Mouse (Mus musculus) limb, embryonic 14.5 days (tissue): ENCODE results near the gene Efcab9. TPM values are rescaled to one million over a fixed set of nuclear protein-coding genes. Genes with fewer than 3 reads are reported as not detected.

ENCODE experiments used
- ATAC-seq: fragments of 200-750 bp; cut with Nextera tagmentation; 2 replicates; pipeline ENCODE4 v1.8.0; 2017; ENCODE audit warnings: low read depth, moderate number of reproducible peaks, moderate TSS enrichment; ENCODE audit not compliant: low FRiP score
- DNase-seq: peaks from one replicate; pipeline ENCODE4 v3.0.0-alpha.2; 2015; ENCODE audit warnings: low spot score
- H3K27ac ChIP-seq: fragments of 300-500 bp; sonication (generic); replicated peaks from 2 replicates; pipeline ENCODE4 v1.5.1; 2014; ENCODE audit warnings: low read depth, mild to moderate bottlenecking, low read length, moderate library complexity, mixed read lengths
- H3K27me3 ChIP-seq: fragments of 300-500 bp; sonication (generic); 2 replicates; pipeline ENCODE4 v1.6.1; 2014; ENCODE audit warnings: low read length, mixed read lengths; ENCODE audit not compliant: control insufficient read depth, insufficient read depth
- H3K36me3 ChIP-seq: fragments of 300-500 bp; sonication (generic); 2 replicates; pipeline ENCODE4 v1.6.1; 2014; ENCODE audit warnings: mild to moderate bottlenecking, low read length, moderate library complexity, mixed read lengths; ENCODE audit not compliant: control insufficient read depth, insufficient read depth
- H3K4me1 ChIP-seq: fragments of 300-500 bp; sonication (generic); 2 replicates; pipeline ENCODE4 v1.6.1; 2014; ENCODE audit warnings: antibody characterized with exemption, low read length, mixed read lengths; ENCODE audit not compliant: control insufficient read depth, insufficient read depth
- H3K4me2 ChIP-seq: fragments of 300-500 bp; sonication (generic); replicated peaks from 2 replicates; pipeline ENCODE4 v1.6.1; 2014; ENCODE audit warnings: low read depth, mild to moderate bottlenecking, low read length, moderate library complexity; ENCODE audit not compliant: severe bottlenecking
- H3K4me3 ChIP-seq: fragments of 300-500 bp; sonication (generic); replicated peaks from 2 replicates; pipeline ENCODE4 v1.5.1; 2014; ENCODE audit warnings: low read length
- H3K9ac ChIP-seq: fragments of 300-500 bp; sonication (generic); 2 replicates; pipeline ENCODE4 v1.6.1; 2014; ENCODE audit warnings: mild to moderate bottlenecking, low read depth, low read length, moderate library complexity; ENCODE audit not compliant: severe bottlenecking
- H3K9me3 ChIP-seq: fragments of 300-500 bp; sonication (generic); 2 replicates; pipeline ENCODE4 v1.6.1; 2016; ENCODE audit warnings: low read length; ENCODE audit not compliant: control insufficient read depth
- POLR2A ChIP-seq: fragments of 200-500 bp; IDR thresholded peaks from 2 replicates; pipeline ENCODE4 v1.8.0; 2012; ENCODE audit warnings: inconsistent platforms, mild to moderate bottlenecking, moderate library complexity, borderline replicate concordance; ENCODE audit not compliant: insufficient read depth, insufficient read length; ENCODE audit errors: extremely low read depth
- WGBS: fragments of 180-500 bp; shearing (Covaris S2); extraction: QIAGEN DNeasy Blood & Tissue Kit; methylation state at CpG from one replicate; pipeline ENCODE4 v1.1.7; 2014; 5-methylcytosine and 5-hydroxymethylcytosine counted together
- polyA plus RNA-seq, 2 experiments: library from polyadenylated mRNA; depleted of rRNA in 1 of 2; stranded (reverse) in 1 of 2; unstranded in 1 of 2; fragments of >200 nt; fragmentation: Nextera tagmentation in 1 of 2; extraction: Ambion mirVana in 1 of 2; gene quantifications; 2 replicates each; pipeline versions ENCODE4 v1.2.1 to v1.2.3; 2012 to 2014

Efcab9 gene
- polyA plus RNA-seq, 2 experiments, result 0.11 TPM; not detected in 1

- Histone ChIP-seq H3K4me1 (no peaks in the 10 kb centered on the region), H3K27ac (no peak overlapping the region), H3K9ac (no peak overlapping the region), H3K36me3 (peaks cover 20% of the 10 kb centered on the region), H3K4me3 (no peak overlapping the region), H3K9me3 (no peaks in the 10 kb centered on the region), H3K4me2 (no peak overlapping the region), H3K27me3 (no peaks in the 10 kb centered on the region)
- WGBS, result 82% methylated on average over 11 of the region's 11 CpGs
- TF ChIP-seq POLR2A, result no peak
- DNase-seq (no peak), ATAC-seq (no peak)
Observed at GRCm38 (mm10) chr11:32524122-32524920, 7.6 kb downstream of the Efcab9 start.

GRCm38 (mm10) chr11:32521246-32521645, 10.6 kb downstream of the Efcab9 start:
- no peak for TF ChIP-seq POLR2A
- Histone ChIP-seq H3K9ac (no peak overlapping the region), H3K9me3 (no peaks in the 10 kb centered on the region), H3K4me1 (no peaks in the 10 kb centered on the region), H3K27ac (no peak overlapping the region), H3K4me3 (no peak overlapping the region), H3K36me3 (peaks cover 38% of the 10 kb centered on the region), H3K4me2 (no peak overlapping the region), H3K27me3 (no peaks in the 10 kb centered on the region)
- WGBS, result 68% methylated on average over 2 of the region's 2 CpGs
- ATAC-seq (no peak), DNase-seq (no peak)

GRCm38 (mm10) chr11:32519354-32519753, 12.5 kb downstream of the Efcab9 start:
- 94% methylated on average over 1 of the region's 1 CpGs for whole genome bisulfite sequencing
- no peaks in the 10 kb centered on the region for H3K27me3 ChIP-seq
- no peak overlapping the region for H3K4me3 ChIP-seq
- no peak overlapping the region for H3K9ac ChIP-seq
- H3K4me2 ChIP-seq, result no peak overlapping the region
- ATAC-seq (no peak), DNase-seq (no peak)
- no peaks in the 10 kb centered on the region for H3K4me1 ChIP-seq
- no peak overlapping the region for H3K27ac ChIP-seq
- no peaks in the 10 kb centered on the region for H3K9me3 ChIP-seq
- TF ChIP-seq POLR2A, result no peak
- H3K36me3 ChIP-seq, result peaks cover 40% of the 10 kb centered on the region

- H3K27ac ChIP-seq, result no peak overlapping the region
- H3K9me3 ChIP-seq, result no peaks in the 10 kb centered on the region
- no peak overlapping the region for H3K4me3 ChIP-seq
- ATAC-seq (no peak), DNase-seq (no peak)
- WGBS, result 88% methylated on average over 4 of the region's 4 CpGs
- H3K27me3 ChIP-seq, result no peaks in the 10 kb centered on the region
- peaks cover 40% of the 10 kb centered on the region for H3K36me3 ChIP-seq
- no peak overlapping the region for H3K4me2 ChIP-seq
- H3K9ac ChIP-seq, result no peak overlapping the region
- TF ChIP-seq POLR2A, result no peak
- no peaks in the 10 kb centered on the region for H3K4me1 ChIP-seq
Observed at GRCm38 (mm10) chr11:32518770-32519169, 13.1 kb downstream of the Efcab9 start.

GRCm38 (mm10) chr11:32516916-32517712, 14.8 kb downstream of the Efcab9 start:
- Histone ChIP-seq H3K36me3 (peaks cover 36% of the 10 kb centered on the region), H3K4me2 (no peak overlapping the region), H3K9ac (no peak overlapping the region), H3K27me3 (no peaks in the 10 kb centered on the region), H3K9me3 (no peaks in the 10 kb centered on the region), H3K4me3 (no peak overlapping the region), H3K4me1 (no peaks in the 10 kb centered on the region), H3K27ac (no peak overlapping the region)
- 84% methylated on average over 8 of the region's 8 CpGs for WGBS
- TF ChIP-seq POLR2A, result no peak
- no peak for DNase-seq
- no peak for ATAC-seq
